Mouse (Mus musculus): ENCODE results near the gene 5730480H06Rik.

5730480H06Rik gene

GRCm38 (mm10) chr5:48430459-48430858 lies 102.7 kb downstream of the 5730480H06Rik start:
- peak; percentile 46 for DNase-seq

GRCm38 (mm10) chr5:48448888-48449287 lies 121.1 kb downstream of the 5730480H06Rik start:
- DNase-seq: no peak

GRCm38 (mm10) chr5:48460221-48460620 lies 132.5 kb downstream of the 5730480H06Rik start:
- DNase-seq: no peak
